Mouse (Mus musculus) left cerebral cortex, adult 6 months (tissue): Measurements from ENCODE around the gene Gm12845. TPM values are rescaled to one million over a fixed set of nuclear protein-coding genes. Genes with fewer than 3 reads are reported as not detected.

Source experiments
- long read RNA-seq, 2 experiments: library from polyadenylated mRNA; unstranded; transcript quantifications; one replicate each; pipeline ENCODE4 v2.0.0; 2019 to 2020
- polyA plus RNA-seq: library from polyadenylated mRNA; unstranded; fragments of <200 nt; fragmentation: Nextera tagmentation; gene quantifications from 2 replicates; pipeline ENCODE4 v1.2.3, GENCODE M21; 2021

Gene Gm12845
- polyA plus RNA-seq: not detected in 2 replicates
- long read RNA-seq, experiment 1: 0 reads
- long read RNA-seq, experiment 2: 0 reads

GRCm38 (mm10) chr4:117724112-117724511, at the start of gene Gm12845:
TSS of gene Gm12845 (plus strand) at chr4:117724412.

GRCm38 (mm10) chr4:117681931-117682461, 42.2 kb upstream of the Gm12845 start, which contains the start of gene Dmap1:
TSS of gene Dmap1 (minus strand) at chr4:117682273.

GRCm38 (mm10) chr4:117765416-117765815, 41.2 kb downstream of the Gm12845 start, which contains the start of gene Klf17:
TSS of gene Klf17 (minus strand) at chr4:117765648.

Other genes starting within 250 kb of the Gm12845 start
- 38.1 and 69.9 TPM in 2 replicates for gene Rnf220, start 227.4 kb upstream of the Gm12845 start, polyA plus RNA-seq
- gene Eri3, start 174.0 kb upstream of the Gm12845 start, polyA plus RNA-seq: 120 and 216 TPM in 2 replicates
- gene Dmap1, start 42.1 kb upstream of the Gm12845 start, polyA plus RNA-seq: 39.7 and 43.5 TPM in 2 replicates
- not detected in 2 replicates for gene Klf17, start 41.2 kb downstream of the Gm12845 start, polyA plus RNA-seq
- gene Slc6a9, start 110.1 kb downstream of the Gm12845 start, polyA plus RNA-seq: 14.7 and 18.0 TPM in 2 replicates
- 0.18 and 0.36 TPM in 2 replicates for gene Ccdc24, start 148.1 kb downstream of the Gm12845 start, polyA plus RNA-seq
- gene B4galt2, start 159.1 kb downstream of the Gm12845 start, polyA plus RNA-seq: 12.5 and 33.1 TPM in 2 replicates
- 819 and 1,051 TPM in 2 replicates for gene Atp6v0b, start 162.9 kb downstream of the Gm12845 start, polyA plus RNA-seq
- 6.4 and 7.7 TPM in 2 replicates for gene Dph2, start 167.6 kb downstream of the Gm12845 start, polyA plus RNA-seq
- gene Ipo13, start 190.6 kb downstream of the Gm12845 start, polyA plus RNA-seq: 34.0 and 35.1 TPM in 2 replicates
- gene Artn, start 205.4 kb downstream of the Gm12845 start, polyA plus RNA-seq: 1.4 and 1.7 TPM in 2 replicates